Mouse (Mus musculus): ENCODE results near the gene Gnb2. TPM values are rescaled to one million over a fixed set of nuclear protein-coding genes. Genes with fewer than 3 reads are reported as not detected.

Gnb2 gene
- total RNA-seq, 2 experiments from 2014 or later, result 481 to 484 TPM

- DNase-seq, result no peak
- intact Hi-C loops (cut with DNase I), result no loop called here
Observed at GRCm38 (mm10) chr5:137540991-137541390, 7.7 kb upstream of the Gnb2 start.

- intact Hi-C loops (cut with DNase I), result loop anchor here (5.0 kb wide), 1 partner anchor 48 kb away; no protein-coding TSS in a partner anchor
- peak in 1 of 2 experiments; percentile 29 for DNase-seq
Observed at GRCm38 (mm10) chr5:137539291-137539801, 6.0 kb upstream of the Gnb2 start.

- no peak for DNase-seq
- intact Hi-C loops (cut with DNase I), result loop anchor here (5.0 kb wide), 1 partner anchor 50 kb away; no protein-coding TSS in a partner anchor
Observed at GRCm38 (mm10) chr5:137537461-137537860, 4.2 kb upstream of the Gnb2 start.

- DNase-seq, result no peak
- intact Hi-C loops (cut with DNase I), result loop anchor here (5.0 kb wide), 1 partner anchor 52 kb away; no protein-coding TSS in a partner anchor
Observed at GRCm38 (mm10) chr5:137535318-137535717, 2.0 kb upstream of the Gnb2 start.

GRCm38 (mm10) chr5:137534762-137535161 is 1.5 kb upstream of the Gnb2 start:
- DNase-seq, result no peak
- intact Hi-C loops (cut with DNase I), result loop anchor here (1.0 to 5.0 kb wide), 5 partner anchors 53 to 213 kb away; partner anchors contain the start of genes Fbxo24, Gm20605, Lrch4 and Tsc22d4

- intact Hi-C loops (cut with DNase I), result loop anchor here (5.0 kb wide), 3 partner anchors 95 to 215 kb away; partner anchors contain the start of genes Fbxo24, Gm20605, Lrch4 and Tsc22d4
- no peak for DNase-seq
Observed at GRCm38 (mm10) chr5:137532808-137533116, 548 bp downstream of the Gnb2 start.

GRCm38 (mm10) chr5:137532131-137532807 is 1.0 kb downstream of the Gnb2 start:
- DNase-seq, result peak; percentile 51 to 64
- intact Hi-C loops (cut with DNase I), result loop anchor here (5.0 kb wide), 3 partner anchors 95 to 215 kb away; partner anchors contain the start of genes Fbxo24, Gm20605, Lrch4 and Tsc22d4

- peak; percentile 75 to 76 for DNase-seq
- intact Hi-C loops (cut with DNase I), result loop anchor here (5.0 kb wide), 3 partner anchors 96 to 216 kb away; partner anchors contain the start of genes Fbxo24, Gm20605, Lrch4 and Tsc22d4
Observed at GRCm38 (mm10) chr5:137531414-137532130, 1.7 kb downstream of the Gnb2 start.

- peak; percentile 83 to 84 for DNase-seq
- intact Hi-C loops (cut with DNase I), result loop anchor here (5.0 kb wide), 3 partner anchors 96 to 216 kb away; partner anchors contain the start of genes Fbxo24, Gm20605, Lrch4 and Tsc22d4
Observed at GRCm38 (mm10) chr5:137530588-137531413, 2.5 kb downstream of the Gnb2 start.

GRCm38 (mm10) chr5:137530075-137530474 is 3.2 kb downstream of the Gnb2 start:
- no peak for DNase-seq
- intact Hi-C loops (cut with DNase I), result loop anchor here (5.0 kb wide), 3 partner anchors 97 to 217 kb away; partner anchors contain the start of genes Fbxo24, Gm20605, Lrch4 and Tsc22d4

GRCm38 (mm10) chr5:137529221-137529995 is 3.9 kb downstream of the Gnb2 start:
- DNase-seq, result no peak

GRCm38 (mm10) chr5:137528247-137528968 is 4.9 kb downstream of the Gnb2 start:
- intact Hi-C loops (cut with DNase I), result no loop called here
- no peak for DNase-seq

More at GRCm38 (mm10) chr5:137529221-137529995, 3.9 kb downstream of the Gnb2 start:
- intact Hi-C loops (cut with DNase I), result no loop called here

GRCm38 (mm10) chr5:137527413-137527812 is 5.9 kb downstream of the Gnb2 start:
- intact Hi-C loops (cut with DNase I), result no loop called here
- no peak for DNase-seq

GRCm38 (mm10) chr5:137526192-137526936 is 6.9 kb downstream of the Gnb2 start:
- intact Hi-C loops (cut with DNase I), result no loop called here
- peak in 1 of 2 experiments; percentile 60 for DNase-seq

GRCm38 (mm10) chr5:137525511-137525910 is 7.8 kb downstream of the Gnb2 start:
- intact Hi-C loops (cut with DNase I), result no loop called here
- no peak for DNase-seq

GRCm38 (mm10) chr5:137524671-137525070 is 8.6 kb downstream of the Gnb2 start:
- intact Hi-C loops (cut with DNase I), result no loop called here
- no peak for DNase-seq

GRCm38 (mm10) chr5:137524251-137524515 is 9.1 kb downstream of the Gnb2 start:
- intact Hi-C loops (cut with DNase I), result no loop called here
- DNase-seq, result no peak
